Mouse (Mus musculus) forebrain, embryonic 14.5 days (tissue): Measurements from ENCODE around the gene Vars. TPM values are rescaled to one million over a fixed set of nuclear protein-coding genes. Genes with fewer than 3 reads are reported as not detected.

ENCODE experiments used
- ATAC-seq: fragments of 200-750 bp; cut with Nextera tagmentation; 2 replicates; pipeline ENCODE4 v1.8.0; 2017; ENCODE audit warnings: mild to moderate bottlenecking, moderate library complexity
- DNase-seq: peaks from one replicate; pipeline ENCODE4 v3.0.0-alpha.2; 2015; ENCODE audit warnings: low spot score
- H3K27ac ChIP-seq: fragments of 300-500 bp; sonication (generic); 2 replicates; pipeline ENCODE4 v1.5.1; 2014; ENCODE audit warnings: low read depth, mild to moderate bottlenecking, control low read depth, low read length, moderate library complexity
- H3K27me3 ChIP-seq: fragments of 300-500 bp; sonication (generic); replicated peaks from 2 replicates; pipeline ENCODE4 v1.6.1; 2014; ENCODE audit warnings: low read length, control low read depth, mixed read lengths; ENCODE audit not compliant: control insufficient read depth, insufficient read depth
- H3K36me3 ChIP-seq: fragments of 300-500 bp; sonication (generic); 2 replicates; pipeline ENCODE4 v1.6.1; 2014; ENCODE audit warnings: low read length, control low read depth; ENCODE audit not compliant: control insufficient read depth, insufficient read depth
- H3K4me1 ChIP-seq: fragments of 300-500 bp; sonication (generic); 2 replicates; pipeline ENCODE4 v1.6.1; 2014; ENCODE audit warnings: antibody characterized with exemption, low read length, control low read depth; ENCODE audit not compliant: control insufficient read depth, insufficient read depth
- H3K4me2 ChIP-seq: fragments of 300-500 bp; sonication (generic); 2 replicates; pipeline ENCODE4 v1.6.1; 2014; ENCODE audit warnings: mild to moderate bottlenecking, control low read depth, low read length
- H3K4me3 ChIP-seq: fragments of 300-500 bp; sonication (generic); 2 replicates; pipeline ENCODE4 v1.5.1; 2014; ENCODE audit warnings: low read depth, low read length, control low read depth
- H3K9ac ChIP-seq: fragments of 300-500 bp; sonication (generic); 2 replicates; pipeline ENCODE4 v1.6.1; 2014; ENCODE audit warnings: mild to moderate bottlenecking, low read length, control low read depth, moderate library complexity
- H3K9me3 ChIP-seq: fragments of 300-500 bp; sonication (generic); replicated peaks from 2 replicates; pipeline ENCODE4 v1.6.1; 2016; ENCODE audit warnings: low read length, control low read depth, mixed read lengths; ENCODE audit not compliant: control insufficient read depth
- WGBS: fragments of 180-500 bp; shearing (Covaris S2); extraction: QIAGEN DNeasy Blood & Tissue Kit; methylation state at CpG from one replicate; pipeline ENCODE4 v1.1.7; 2014; 5-methylcytosine and 5-hydroxymethylcytosine counted together
- polyA plus RNA-seq: library from polyadenylated mRNA; unstranded; fragments of >200 nt; fragmentation: Nextera tagmentation; extraction: Ambion mirVana; gene quantifications from 2 replicates; pipeline ENCODE4 v1.2.1, GENCODE M21; 2014

Gene Vars
- polyA plus RNA-seq, 1 experiment from 2014 or later: 42.4 TPM

- 0 out of 2 replicates have a peak within 1 kb of the TSS, but pooled peaks have one; percentile 14 for H3K27ac ChIP-seq
- H3K4me3 ChIP-seq: no peak within 1 kb of the TSS
- peak; percentile 61 for DNase-seq
- H3K9ac ChIP-seq: no peak within 1 kb of the TSS
- peaks cover 60% of the 10 kb centered on the region for H3K36me3 ChIP-seq
- peak; percentile 61 for ATAC-seq
- no peak within 1 kb of the TSS for H3K4me2 ChIP-seq
- H3K9me3 ChIP-seq: no peaks in the 10 kb centered on the region
- peaks cover 1% of the 10 kb centered on the region; the same call in 1 of the 2 replicates for H3K4me1 ChIP-seq
- WGBS: 38% methylated on average over 12 of the region's 12 CpGs
- H3K27me3 ChIP-seq: no peaks in the 10 kb centered on the region
Measured at GRCm38 (mm10) chr17:35016376-35016775, 15.6 kb downstream of the Vars start, which contains the start of gene Vwa7. Gene Vwa7 (plus strand): TSS chr17:35016579.

- peaks cover 53% of the 10 kb centered on the region for H3K36me3 ChIP-seq
- DNase-seq (no peak), ATAC-seq (no peak; the same call in 1 of the 2 replicates)
- H3K27me3 ChIP-seq: no peaks in the 10 kb centered on the region
- H3K4me3 ChIP-seq: no peak overlapping the region
- no peak overlapping the region for H3K4me2 ChIP-seq
- 0 out of 2 replicates have a peak overlapping the region, but pooled peaks have one; percentile 14 for H3K27ac ChIP-seq
- no peaks in the 10 kb centered on the region for H3K9me3 ChIP-seq
- WGBS: 80% methylated on average over 10 of the region's 10 CpGs
- no peak overlapping the region for H3K9ac ChIP-seq
- peaks cover 4% of the 10 kb centered on the region; the same call in 1 of the 2 replicates for H3K4me1 ChIP-seq
Measured at GRCm38 (mm10) chr17:35016791-35017705, 16.3 kb downstream of the Vars start.

- H3K27ac ChIP-seq: no peak overlapping the region
- H3K9ac ChIP-seq: no peak overlapping the region
- no peak overlapping the region for H3K4me3 ChIP-seq
- H3K4me2 ChIP-seq: no peak overlapping the region
- DNase-seq: no peak
- peaks cover 47% of the 10 kb centered on the region for H3K36me3 ChIP-seq
- H3K27me3 ChIP-seq: no peaks in the 10 kb centered on the region
- WGBS: 76% methylated on average over 14 of the region's 14 CpGs
- no peak for ATAC-seq
- H3K9me3 ChIP-seq: no peaks in the 10 kb centered on the region
- peaks cover 4% of the 10 kb centered on the region; the same call in 1 of the 2 replicates for H3K4me1 ChIP-seq
Measured at GRCm38 (mm10) chr17:35017706-35018030, 16.9 kb downstream of the Vars start.

GRCm38 (mm10) chr17:35018171-35018570 is 17.4 kb downstream of the Vars start:
- Histone ChIP-seq H3K36me3 (peaks cover 42% of the 10 kb centered on the region), H3K4me1 (peaks cover 4% of the 10 kb centered on the region; the same call in 1 of the 2 replicates), H3K27me3 (no peaks in the 10 kb centered on the region), H3K27ac (no peak overlapping the region), H3K4me2 (no peak overlapping the region), H3K4me3 (no peak overlapping the region), H3K9me3 (no peaks in the 10 kb centered on the region), H3K9ac (no peak overlapping the region)
- WGBS: 82% methylated on average over 3 of the region's 3 CpGs
- ATAC-seq (no peak), DNase-seq (no peak)

- H3K4me2 ChIP-seq: no peak overlapping the region
- H3K4me3 ChIP-seq: no peak overlapping the region
- no peak for ATAC-seq
- no peaks in the 10 kb centered on the region for H3K27me3 ChIP-seq
- H3K9ac ChIP-seq: no peak overlapping the region
- no peak for DNase-seq
- WGBS: 73% methylated on average over 11 of the region's 11 CpGs
- peaks cover 4% of the 10 kb centered on the region; the same call in 1 of the 2 replicates for H3K4me1 ChIP-seq
- H3K36me3 ChIP-seq: peaks cover 25% of the 10 kb centered on the region
- no peak overlapping the region for H3K27ac ChIP-seq
- no peaks in the 10 kb centered on the region for H3K9me3 ChIP-seq
Measured at GRCm38 (mm10) chr17:35019894-35020293, 19.1 kb downstream of the Vars start.

DNA sequence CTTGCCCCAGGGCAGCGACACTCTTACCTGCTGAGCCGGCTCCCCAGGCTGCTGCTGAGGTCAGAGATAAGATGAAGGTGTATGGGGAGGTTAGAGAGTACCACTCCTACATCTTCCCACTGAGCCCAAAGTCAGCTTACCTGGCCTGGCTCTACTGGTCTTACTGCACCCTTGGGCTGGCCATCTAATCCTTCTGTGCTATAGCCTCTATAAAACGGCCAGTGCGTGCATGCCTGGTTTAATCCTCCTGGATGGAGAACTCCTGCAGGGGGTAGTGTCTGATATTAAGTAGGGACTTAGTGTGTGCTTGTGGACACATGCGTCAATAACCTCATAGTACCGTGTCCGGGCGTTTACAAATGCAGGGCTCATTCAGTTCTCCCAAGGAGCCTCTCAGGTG is 19.8 kb downstream of the Vars start:
- peaks cover 18% of the 10 kb centered on the region for H3K36me3 ChIP-seq
- WGBS: 79% methylated on average over 8 of the region's 8 CpGs
- DNase-seq: no peak

DNA sequence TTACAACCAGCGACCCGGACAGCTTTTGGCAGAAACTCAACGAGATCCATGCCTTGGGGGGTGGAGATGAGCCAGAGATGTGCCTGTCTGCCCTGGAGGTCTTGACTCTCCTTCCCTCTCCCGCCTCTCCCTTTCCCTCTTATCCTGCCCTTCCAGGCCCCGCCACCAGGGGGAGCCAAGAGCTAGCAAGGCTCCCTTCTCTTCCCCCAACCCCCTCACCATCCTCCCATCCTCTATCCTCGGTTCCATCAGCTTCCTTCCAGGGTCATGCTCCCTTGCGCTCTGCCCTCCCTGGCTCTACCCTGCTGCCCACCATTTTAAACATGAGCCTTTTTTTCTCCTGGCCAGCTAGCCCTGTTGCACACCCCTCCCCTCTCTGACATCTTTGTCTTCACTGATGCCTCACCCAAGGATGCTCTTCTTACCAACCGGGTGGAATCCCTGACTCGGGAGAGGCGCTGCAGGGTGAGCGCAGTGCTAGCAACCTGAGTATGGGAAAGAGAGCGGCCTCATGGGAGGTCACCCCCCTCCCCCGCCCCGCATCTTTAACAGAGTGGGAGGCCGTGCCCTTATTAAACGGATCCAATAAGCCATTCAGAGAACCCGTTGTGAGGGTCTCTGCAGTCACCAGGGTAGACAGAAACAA is 20.5 kb downstream of the Vars start:
- 6% methylated on average over 17 of the region's 17 CpGs for WGBS
- DNase-seq (peak; percentile 81), ATAC-seq (peak; percentile 72)
- H3K9ac ChIP-seq: no peak overlapping the region; the same call in 1 of the 2 replicates
- H3K4me1 ChIP-seq: peaks cover 7% of the 10 kb centered on the region
- H3K27ac ChIP-seq: no peak overlapping the region
- H3K9me3 ChIP-seq: no peaks in the 10 kb centered on the region
- H3K4me3 ChIP-seq: no peak overlapping the region
- no peaks in the 10 kb centered on the region for H3K27me3 ChIP-seq
- 0 out of 2 replicates have a peak overlapping the region, but pooled peaks have one; percentile 5 for H3K4me2 ChIP-seq
- H3K36me3 ChIP-seq: peaks cover 11% of the 10 kb centered on the region

More for the DNA sequence above, 19.8 kb downstream of the Vars start:
- H3K9me3 ChIP-seq: no peaks in the 10 kb centered on the region
- H3K4me1 ChIP-seq: peaks cover 4% of the 10 kb centered on the region; the same call in 1 of the 2 replicates
- no peak for ATAC-seq
- no peak overlapping the region for H3K9ac ChIP-seq
- H3K4me3 ChIP-seq: no peak overlapping the region
- H3K27ac ChIP-seq: no peak overlapping the region
- no peaks in the 10 kb centered on the region for H3K27me3 ChIP-seq
- no peak overlapping the region for H3K4me2 ChIP-seq

- Histone ChIP-seq H3K4me1 (peaks cover 7% of the 10 kb centered on the region), H3K9me3 (no peaks in the 10 kb centered on the region), H3K4me3 (no peak overlapping the region), H3K4me2 (0 out of 2 replicates have a peak overlapping the region, but pooled peaks have one; percentile 5), H3K27ac (no peak overlapping the region), H3K9ac (no peak overlapping the region; the same call in 1 of the 2 replicates), H3K27me3 (no peaks in the 10 kb centered on the region), H3K36me3 (peaks cover 5% of the 10 kb centered on the region; the same call in 1 of the 2 replicates)
- 60% methylated on average over 6 of the region's 6 CpGs for WGBS
- ATAC-seq: no peak
- DNase-seq: no peak
Measured at GRCm38 (mm10) chr17:35021842-35022477, 21.2 kb downstream of the Vars start.
